ENCODE assay signal across 11 mouse cellular contexts in the genomic region with DNA sequence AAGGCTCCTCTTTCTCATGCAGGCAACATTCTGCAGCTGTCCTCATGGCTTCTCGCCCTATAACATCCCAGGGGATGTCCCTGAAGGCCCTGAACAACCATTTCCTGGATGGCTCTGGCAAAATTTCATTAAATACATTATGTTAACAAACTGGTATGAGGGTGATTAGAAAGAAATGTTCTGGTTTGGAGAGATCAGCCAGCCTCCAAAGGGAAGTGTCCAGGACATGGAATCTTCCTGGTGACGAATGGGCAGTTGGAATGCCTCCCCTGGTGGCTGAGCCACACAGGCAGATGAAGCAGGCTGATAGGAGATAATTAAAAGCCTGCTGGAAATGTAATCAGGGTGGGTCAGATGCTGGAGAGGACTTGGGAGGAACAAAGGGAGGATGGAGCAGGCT. TPM values are rescaled to one million over a fixed set of nuclear protein-coding genes. Genes with fewer than 3 reads are reported as not detected.
DNase-seq lines count a peak whose midpoint lies in the region; ATAC-seq and TF ChIP-seq lines count a peak whose summit lies in the region.
"Had no signal": no experiment of that assay in that cellular context is flagged by ENCODE, and none has a peak within 500 bp of the region (broad histone marks: within the 10 kb centered on the region; RNA-seq: fewer than 3 reads in every experiment).

No protein-coding gene starts in this region.

- peak; percentile 19; the same call in 1 of the 2 replicates for ATAC-seq in kidney, embryonic 16.5 days (ENCODE audit: low FRiP score, low TSS enrichment)
- no peak for ATAC-seq in intestine, embryonic 16.5 days
- ATAC-seq in midbrain, postnatal 0 days (ENCODE audit: low FRiP score) = no peak

- peaks cover 60% of the 10 kb centered on the region for H3K4me1 ChIP-seq in kidney, embryonic 16.5 days (ENCODE audit: insufficient read depth, low read length)
- H3K4me1 ChIP-seq in intestine, embryonic 16.5 days (ENCODE audit: control insufficient read depth, insufficient read depth, low read length) = peaks cover 30% of the 10 kb centered on the region
- H3K4me1 ChIP-seq in midbrain, postnatal 0 days (ENCODE audit: insufficient read depth, low read length) = no peaks in the 10 kb centered on the region

- peak; percentile 33 for TF ChIP-seq CTCF in midbrain, postnatal 0 days (IDR thresholded peaks at IDR 0.05)

- no peaks in the 10 kb centered on the region for H3K9me3 ChIP-seq in kidney, embryonic 16.5 days (ENCODE audit: low read length)
- H3K9me3 ChIP-seq in intestine, embryonic 16.5 days (ENCODE audit: control insufficient read depth, low read length) = no peaks in the 10 kb centered on the region
- no peaks in the 10 kb centered on the region for H3K9me3 ChIP-seq in midbrain, postnatal 0 days (ENCODE audit: low read length)

- peak overlapping the region; percentile 54; the same call in 1 of the 2 replicates for H3K27ac ChIP-seq in kidney, embryonic 16.5 days (ENCODE audit: low read length)
- H3K27ac ChIP-seq in intestine, embryonic 16.5 days (ENCODE audit: low read length) = peak overlapping the region; percentile 33
- no peak overlapping the region for H3K27ac ChIP-seq in midbrain, postnatal 0 days (ENCODE audit: low read depth, low read length)
- H3K27ac ChIP-seq: macrophage had no signal

- no peak overlapping the region for H3K4me3 ChIP-seq in kidney, embryonic 16.5 days (ENCODE audit: low read length)
- H3K4me3 ChIP-seq in intestine, embryonic 16.5 days (ENCODE audit: low read length) = no peak overlapping the region
- H3K4me3 ChIP-seq in midbrain, postnatal 0 days (ENCODE audit: low read depth, low read length) = no peak overlapping the region

- H3K9ac ChIP-seq in kidney, embryonic 16.5 days (replicated peaks; ENCODE audit: low read length) = no peak overlapping the region
- no peak overlapping the region for H3K9ac ChIP-seq in intestine, embryonic 16.5 days (ENCODE audit: low read depth, low read length)
- H3K9ac ChIP-seq in midbrain, postnatal 0 days (replicated peaks; ENCODE audit: low read length, poor library complexity, severe bottlenecking) = no peak overlapping the region

- H3K27me3 ChIP-seq in kidney, embryonic 16.5 days (ENCODE audit: insufficient read depth, low read length) = no peaks in the 10 kb centered on the region
- H3K27me3 ChIP-seq in intestine, embryonic 16.5 days (replicated peaks; ENCODE audit: control insufficient read depth, insufficient read depth, low read length) = no peaks in the 10 kb centered on the region
- no peaks in the 10 kb centered on the region for H3K27me3 ChIP-seq in midbrain, postnatal 0 days (ENCODE audit: insufficient read depth, low read length)

- DNase-seq in kidney, adult 18-20 months = no peak
- peak; percentile 57 to 74 for DNase-seq in heart, adult 9 months (ENCODE audit: low spot score in 2 of 2)
- peak; percentile 40 for DNase-seq in midbrain, postnatal 0 days (ENCODE audit: low spot score)
- no peak for DNase-seq in right cerebral cortex, adult 2 months (ENCODE audit: low spot score in 2 of 2)
- no peak for DNase-seq in ovary, postnatal 10 days (ENCODE audit: low spot score)
- no peak for DNase-seq in urinary bladder, postnatal 10 days (ENCODE audit: low spot score)
- DNase-seq: adrenal gland, postnatal 36 days; gastrocnemius, postnatal 10 days had no signal

- WGBS in kidney, embryonic 16.5 days = 48% methylated on average over 2 of the region's 2 CpGs
- 63% methylated on average over 2 of the region's 2 CpGs for WGBS in intestine, embryonic 16.5 days
- 55% methylated on average over 2 of the region's 2 CpGs for WGBS in midbrain, postnatal 0 days

- H3K36me3 ChIP-seq in kidney, embryonic 16.5 days (ENCODE audit: insufficient read depth, low read length) = 0 out of 2 replicates have a peak, but pooled peaks cover 3% of the 10 kb centered on the region
- H3K36me3 ChIP-seq in intestine, embryonic 16.5 days (ENCODE audit: control insufficient read depth, insufficient read depth, low read length) = no peaks in the 10 kb centered on the region
- no peaks in the 10 kb centered on the region for H3K36me3 ChIP-seq in midbrain, postnatal 0 days (ENCODE audit: insufficient read depth, low read length)

- H3K4me2 ChIP-seq in kidney, embryonic 16.5 days (replicated peaks; ENCODE audit: low read depth, low read length) = no peak overlapping the region
- no peak overlapping the region for H3K4me2 ChIP-seq in intestine, embryonic 16.5 days (ENCODE audit: low read depth, low read length)
- no peak overlapping the region for H3K4me2 ChIP-seq in midbrain, postnatal 0 days (ENCODE audit: low read depth, low read length, poor library complexity, severe bottlenecking)

RNA-seq across cellular contexts. Expression of a gene that starts 27.3 kb away (rescaled TPM):
- polyA plus RNA-seq in kidney, embryonic 16.5 days (2015; fragmentation: Nextera tagmentation; extraction: Ambion mirVana) = 70.6 and 81.9 TPM in 2 replicates
- polyA plus RNA-seq in intestine, embryonic 16.5 days (2015; fragmentation: Nextera tagmentation; extraction: Ambion mirVana) = 50.3 and 55.5 TPM in 2 replicates
- 128 and 132 TPM in 2 replicates for total RNA-seq in midbrain, postnatal 0 days (2014; rRNA removed)
- 62.8 and 69.7 TPM in 2 replicates for polyA plus RNA-seq in midbrain, postnatal 0 days (2015; fragmentation: Nextera tagmentation; extraction: Ambion mirVana)

Comparison
In these comparisons a context has a peak if more than half of its experiments do, and no peak if none do; other contexts are left out.
1. DNase-seq: peak in heart, adult 9 months (2 of 2) and midbrain, postnatal 0 days (single experiment); none in kidney, adult 18-20 months (single experiment), right cerebral cortex, adult 2 months (0 of 2), ovary, postnatal 10 days (single experiment) and urinary bladder, postnatal 10 days (single experiment).